Mouse (Mus musculus) kidney, adult 2 months (tissue): ENCODE data around the gene Bach1.

Experiments used
- CTCF ChIP-seq: fragments of 200-500 bp; conservative IDR thresholded peaks from 2 replicates; pipeline ENCODE4 v1.5.1; 2011; ENCODE audit warnings: low read depth, mild to moderate bottlenecking, control low read depth, low read length, moderate library complexity, mixed read lengths; ENCODE audit not compliant: insufficient read depth, insufficient read length
- POLR2A ChIP-seq: fragments of 200-500 bp; IDR thresholded peaks from one replicate; pipeline ENCODE4 v1.6.1; 2011; ENCODE audit warnings: low read depth, low read length, control low read depth

GRCm38 (mm10) chr16:87781637-87782036 lies 82.9 kb downstream of the Bach1 start:
- TF ChIP-seq CTCF, result no peak
- TF ChIP-seq POLR2A, result no peak
